Mouse (Mus musculus) heart, adult 2 months (tissue): ENCODE data around the gene Ntrk2.

Experiments used
- EP300 ChIP-seq: fragments of 200-500 bp; IDR thresholded peaks from 2 replicates; pipeline ENCODE4 v1.6.1; 2011; ENCODE audit warnings: low read depth, low read length, control low read depth; ENCODE audit not compliant: insufficient read depth
- POLR2A ChIP-seq: fragments of 200-500 bp; IDR thresholded peaks from 2 replicates; pipeline ENCODE4 v1.6.1; 2011; ENCODE audit warnings: mild to moderate bottlenecking, low read depth, low read length, control low read depth; ENCODE audit not compliant: insufficient read depth

DNA sequence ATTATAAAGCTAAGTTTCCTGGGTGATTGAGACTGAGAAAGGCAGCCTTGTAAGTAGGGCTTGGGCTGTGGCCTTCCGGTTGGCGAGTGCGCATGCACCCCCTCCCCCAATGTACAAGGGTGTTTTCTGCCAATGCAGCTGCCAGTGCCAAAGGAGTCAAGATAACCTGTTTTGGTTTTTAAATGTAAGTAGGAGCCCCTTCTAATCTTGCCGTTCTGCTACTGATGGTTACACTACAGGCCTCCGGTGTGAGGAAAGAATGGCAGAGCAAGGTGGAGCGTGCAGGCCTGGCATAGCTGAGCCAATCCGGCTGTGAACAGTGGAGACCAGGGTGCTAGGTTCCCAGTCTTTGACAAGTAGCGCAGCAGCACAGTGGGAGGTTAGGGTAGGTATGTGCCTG, 3.6 kb downstream of the Ntrk2 start:
- TF ChIP-seq POLR2A, result no peak
- no peak for TF ChIP-seq EP300
